In the genomic region with DNA sequence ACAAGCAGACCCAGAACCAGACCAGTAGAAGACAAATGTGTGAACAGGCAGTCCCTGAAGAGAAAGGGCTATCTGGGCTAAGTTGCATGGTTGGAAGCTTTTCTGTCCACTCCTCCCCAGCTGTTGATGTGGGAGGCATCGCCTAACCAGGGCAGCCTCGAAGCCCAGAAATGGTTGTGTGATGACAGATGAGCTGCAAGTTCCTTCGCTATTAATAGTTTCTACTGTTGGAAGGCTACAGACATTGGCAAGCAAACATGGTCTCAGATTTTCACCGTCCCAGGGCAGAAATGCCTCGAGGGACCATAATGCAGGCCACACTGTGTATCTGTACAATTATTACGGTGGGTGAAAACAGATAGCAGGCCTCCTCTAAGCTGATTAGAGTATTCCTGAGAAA, we compare ENCODE assay signal across 9 mouse cellular contexts. TPM values are rescaled to one million over a fixed set of nuclear protein-coding genes. Genes with fewer than 3 reads are reported as not detected.
DNase-seq lines count a peak whose midpoint lies in the region; ATAC-seq and TF ChIP-seq lines count a peak whose summit lies in the region.
"Had no signal": no experiment of that assay in that cellular context is flagged by ENCODE, and none has a peak within 500 bp of the region (broad histone marks: within the 10 kb centered on the region; RNA-seq: fewer than 3 reads in every experiment).

No protein-coding gene starts in this region.

- 35% methylated on average over 6 of the region's 6 CpGs for WGBS in kidney, postnatal 0 days
- WGBS in heart, embryonic 15.5 days, result 18% methylated on average over 6 of the region's 6 CpGs

- H3K36me3 ChIP-seq in kidney, postnatal 0 days (ENCODE audit: insufficient read depth, low read length), result no peaks in the 10 kb centered on the region
- no peaks in the 10 kb centered on the region; the same call in 1 of the 2 replicates for H3K36me3 ChIP-seq in heart, embryonic 15.5 days
- H3K36me3 ChIP-seq: midbrain, embryonic 12.5 days had no signal

- H3K9me3 ChIP-seq in kidney, postnatal 0 days (replicated peaks; ENCODE audit: low read length), result no peaks in the 10 kb centered on the region
- H3K9me3 ChIP-seq in heart, embryonic 15.5 days (replicated peaks), result no peaks in the 10 kb centered on the region
- H3K9me3 ChIP-seq: midbrain, embryonic 12.5 days had no signal

- no peak for TF ChIP-seq CTCF in kidney, postnatal 0 days (IDR thresholded peaks at IDR 0.05; ENCODE audit: low read depth)
- no peak for TF ChIP-seq CTCF in cortical plate, adult 2 months (IDR thresholded peaks at IDR 0.05; ENCODE audit: extremely low read depth, insufficient read depth, low read length)

- DNase-seq in kidney, postnatal 0 days (ENCODE audit: low spot score), result peak; percentile 31
- DNase-seq in kidney, adult 18-20 months, result no peak
- peak; percentile 56 for DNase-seq in lung, postnatal 36 days
- no peak for DNase-seq in cerebellum, postnatal 4 days (ENCODE audit: low spot score in 2 of 2)
- DNase-seq in spleen, adult 12 weeks (ENCODE audit: low spot score), result no peak
- no peak for DNase-seq in embryo, embryonic 11 days

- no peak for TF ChIP-seq POLR2A in cortical plate, adult 2 months (IDR thresholded peaks at IDR 0.05; ENCODE audit: extremely low read depth, insufficient read depth, low read length)

- H3K27ac ChIP-seq in kidney, postnatal 0 days, result no peak overlapping the region
- no peak overlapping the region for H3K27ac ChIP-seq in cortical plate, adult 2 months (ENCODE audit: insufficient read depth, low read length)
- peak overlapping the region; percentile 94 for H3K27ac ChIP-seq in heart, embryonic 15.5 days
- H3K27ac ChIP-seq: midbrain, embryonic 12.5 days had no signal

- H3K4me1 ChIP-seq in kidney, postnatal 0 days (replicated peaks; ENCODE audit: insufficient read depth, low read length), result peaks cover 11% of the 10 kb centered on the region
- peaks cover 4% of the 10 kb centered on the region for H3K4me1 ChIP-seq in cortical plate, adult 2 months (ENCODE audit: control insufficient read depth, insufficient read depth, low read length)
- peaks cover 55% of the 10 kb centered on the region for H3K4me1 ChIP-seq in heart, embryonic 15.5 days (replicated peaks)

- no peak for ATAC-seq in kidney, postnatal 0 days (replicated peaks; ENCODE audit: low FRiP score, low read depth)
- ATAC-seq in heart, embryonic 15.5 days (replicated peaks; ENCODE audit: insufficient number of reproducible peaks, insufficient read depth, low FRiP score, low read depth), result peak; percentile 44; the same call in 1 of the 2 replicates

- H3K4me2 ChIP-seq in kidney, postnatal 0 days (ENCODE audit: low read length), result 0 out of 2 replicates have a peak overlapping the region, but pooled peaks have one; percentile 5
- peak overlapping the region; percentile 99 for H3K4me2 ChIP-seq in heart, embryonic 15.5 days

- peaks cover 15% of the 10 kb centered on the region for H3K27me3 ChIP-seq in kidney, postnatal 0 days (ENCODE audit: insufficient read depth, low read length)
- H3K27me3 ChIP-seq in heart, embryonic 15.5 days, result peaks cover 8% of the 10 kb centered on the region; the same call in 1 of the 2 replicates

- H3K9ac ChIP-seq in kidney, postnatal 0 days (ENCODE audit: low read depth, low read length), result no peak overlapping the region
- H3K9ac ChIP-seq in heart, embryonic 15.5 days, result peak overlapping the region; percentile 70
- H3K9ac ChIP-seq: midbrain, embryonic 12.5 days had no signal

- H3K4me3 ChIP-seq in kidney, postnatal 0 days (replicated peaks; ENCODE audit: low read depth, low read length), result no peak overlapping the region
- peak overlapping the region; percentile 0; the same call in 1 of the 2 replicates for H3K4me3 ChIP-seq in cortical plate, adult 2 months (ENCODE audit: insufficient read depth, low read length)
- peak overlapping the region; percentile 74 for H3K4me3 ChIP-seq in heart, embryonic 15.5 days
- H3K4me3 ChIP-seq: midbrain, embryonic 12.5 days had no signal

RNA-seq across cellular contexts. Expression of gene Ppp1r3d, which starts 1.7 kb away (rescaled TPM):
- 2.2 and 2.3 TPM in 2 replicates for polyA plus RNA-seq in kidney, postnatal 0 days (2015; fragmentation: Nextera tagmentation; extraction: Ambion mirVana)
- polyA plus RNA-seq in cortical plate, adult 2 months (2012; rRNA removed), result 5.6 and 6.3 TPM in 2 replicates
- 21.3 and 22.8 TPM in 2 replicates for polyA plus RNA-seq in heart, embryonic 15.5 days (2015; fragmentation: Nextera tagmentation; extraction: Ambion mirVana)

RNA-seq across cellular contexts. Expression of gene Fam217b, which starts 1.7 kb away (rescaled TPM):
- polyA plus RNA-seq in kidney, postnatal 0 days (2015; fragmentation: Nextera tagmentation; extraction: Ambion mirVana), result 3.8 and 5.4 TPM in 2 replicates
- 37.4 and 37.7 TPM in 2 replicates for polyA plus RNA-seq in cortical plate, adult 2 months (2012; rRNA removed)
- 7.9 TPM in 2 replicates for polyA plus RNA-seq in heart, embryonic 15.5 days (2015; fragmentation: Nextera tagmentation; extraction: Ambion mirVana)

RNA-seq across cellular contexts. Expression of gene Sycp2, which starts 5.1 kb away (rescaled TPM):
- polyA plus RNA-seq in kidney, postnatal 0 days (2015; fragmentation: Nextera tagmentation; extraction: Ambion mirVana), result 0.08 TPM in 1 of 2 replicates, not detected in the other
- 0.83 and 0.90 TPM in 2 replicates for polyA plus RNA-seq in cortical plate, adult 2 months (2012; rRNA removed)
- 0.06 and 0.18 TPM in 2 replicates for polyA plus RNA-seq in heart, embryonic 15.5 days (2015; fragmentation: Nextera tagmentation; extraction: Ambion mirVana)

RNA-seq across cellular contexts. Expression of gene Cdh26, which starts 17.7 kb away (rescaled TPM):
- 0.17 and 0.29 TPM in 2 replicates for polyA plus RNA-seq in kidney, postnatal 0 days (2015; fragmentation: Nextera tagmentation; extraction: Ambion mirVana)
- 0.23 TPM in 2 replicates for polyA plus RNA-seq in cortical plate, adult 2 months (2012; rRNA removed)
- 0.14 TPM in 1 of 2 replicates, not detected in the other for polyA plus RNA-seq in heart, embryonic 15.5 days (2015; fragmentation: Nextera tagmentation; extraction: Ambion mirVana)

Comparison
In these comparisons a context has a peak if more than half of its experiments do, and no peak if none do; other contexts are left out.
1. DNase-seq: peak in kidney, postnatal 0 days (single experiment) and lung, postnatal 36 days (single experiment); none in kidney, adult 18-20 months (single experiment), cerebellum, postnatal 4 days (0 of 2), spleen, adult 12 weeks (single experiment) and embryo, embryonic 11 days (single experiment).